Mouse (Mus musculus) ES-Bruce4 (cell line): ENCODE measurements around the gene Pgr.

ENCODE experiments used
- CTCF ChIP-seq: IDR thresholded peaks from one replicate; pipeline ENCODE4 v1.8.1; 2011; ENCODE audit warnings: low read depth, low read length
- EP300 ChIP-seq: IDR thresholded peaks from 2 replicates; pipeline ENCODE4 v1.6.1; 2011; ENCODE audit warnings: low read depth, low read length; ENCODE audit not compliant: insufficient read depth
- POLR2A ChIP-seq: IDR thresholded peaks from one replicate; pipeline ENCODE4 v1.8.1; 2011; ENCODE audit warnings: low read length; ENCODE audit not compliant: insufficient read depth

GRCm38 (mm10) chr9:9001170-9001569, 101.5 kb downstream of the Pgr start:
- TF ChIP-seq POLR2A, result no peak
- TF ChIP-seq CTCF, result no peak
- no peak for TF ChIP-seq EP300
